Mouse (Mus musculus): ENCODE results near the gene Cyp4a12b. TPM values are rescaled to one million over a fixed set of nuclear protein-coding genes. Genes with fewer than 3 reads are reported as not detected.
"Not testable (repeated sequence)": the region's sequence is repeated elsewhere in the genome, so short reads cannot be mapped to it uniquely, and the experiment has no call there.

Gene Cyp4a12b
- not detected for polyA plus RNA-seq (2017; shearing (Covaris generic))

- not testable (repeated sequence) for ATAC-seq
These were observed at the start of gene Cyp4a12b for GRCm38 (mm10) chr4:115411324-115411723. Gene Cyp4a12b (plus strand): TSS chr4:115411624.

GRCm38 (mm10) chr4:115365624-115366023 is 45.8 kb upstream of the Cyp4a12b start:
- not testable (repeated sequence) for ATAC-seq

GRCm38 (mm10) chr4:115368067-115368466 is 43.4 kb upstream of the Cyp4a12b start:
- not testable (repeated sequence) for ATAC-seq

- ATAC-seq = not testable (repeated sequence)
These were observed 15.2 kb upstream of the Cyp4a12b start for GRCm38 (mm10) chr4:115396256-115396655.

- ATAC-seq = not testable (repeated sequence)
These were observed 14.5 kb upstream of the Cyp4a12b start for GRCm38 (mm10) chr4:115396950-115397349.

- no peak for ATAC-seq
These were observed 39.2 kb downstream of the Cyp4a12b start for GRCm38 (mm10) chr4:115450577-115451137.

- no peak for ATAC-seq
These were observed 40.9 kb downstream of the Cyp4a12b start, which contains the start of gene Cyp4a30b for GRCm38 (mm10) chr4:115452304-115452703. Gene Cyp4a30b (plus strand): TSS chr4:115452604.

GRCm38 (mm10) chr4:115473585-115473984 is 62.2 kb downstream of the Cyp4a12b start:
- not testable (repeated sequence) for ATAC-seq

- not testable (repeated sequence) for ATAC-seq
These were observed 64.6 kb downstream of the Cyp4a12b start for GRCm38 (mm10) chr4:115476051-115476450.

- no peak for ATAC-seq
These were observed 69.7 kb downstream of the Cyp4a12b start for GRCm38 (mm10) chr4:115481006-115481652.

Other genes with a start within 250 kb of the Cyp4a12b start
- not detected for gene Cyp4a29, start 169.5 kb upstream of the Cyp4a12b start, polyA plus RNA-seq (2017; shearing (Covaris generic))
- gene Cyp4a12a, start 112.6 kb upstream of the Cyp4a12b start, polyA plus RNA-seq (2017; shearing (Covaris generic)) = not detected
- gene Cyp4a30b, start 41.0 kb downstream of the Cyp4a12b start, polyA plus RNA-seq (2017; shearing (Covaris generic)) = not detected
- not detected for gene Cyp4a14, start 84.5 kb downstream of the Cyp4a12b start, polyA plus RNA-seq (2017; shearing (Covaris generic))
- not detected for gene Cyp4a10, start 106.6 kb downstream of the Cyp4a12b start, polyA plus RNA-seq (2017; shearing (Covaris generic))
- not detected for gene Cyp4a31, start 152.0 kb downstream of the Cyp4a12b start, polyA plus RNA-seq (2017; shearing (Covaris generic))
- not detected for gene Cyp4a32, start 189.3 kb downstream of the Cyp4a12b start, polyA plus RNA-seq (2017; shearing (Covaris generic))
- gene Cyp4b1, start 236.1 kb downstream of the Cyp4a12b start, polyA plus RNA-seq (2017; shearing (Covaris generic)) = not detected